Mouse (Mus musculus): ENCODE results near the gene Rlbp1.

Rlbp1 gene

GRCm38 (mm10) chr7:79376516-79377275, 10.2 kb downstream of the Rlbp1 start:
- no peak for DNase-seq (ENCODE audit: low spot score in 2 of 2)

GRCm38 (mm10) chr7:79375594-79375993, 11.3 kb downstream of the Rlbp1 start:
- no peak for DNase-seq (ENCODE audit: low spot score in 2 of 2)

- no peak for DNase-seq (ENCODE audit: low spot score in 2 of 2)
Observed at GRCm38 (mm10) chr7:79374017-79374416, 12.8 kb downstream of the Rlbp1 start.

GRCm38 (mm10) chr7:79371321-79371879, 15.4 kb downstream of the Rlbp1 start:
- DNase-seq (ENCODE audit: low spot score in 2 of 2), result peak; percentile 76 to 91

DNA sequence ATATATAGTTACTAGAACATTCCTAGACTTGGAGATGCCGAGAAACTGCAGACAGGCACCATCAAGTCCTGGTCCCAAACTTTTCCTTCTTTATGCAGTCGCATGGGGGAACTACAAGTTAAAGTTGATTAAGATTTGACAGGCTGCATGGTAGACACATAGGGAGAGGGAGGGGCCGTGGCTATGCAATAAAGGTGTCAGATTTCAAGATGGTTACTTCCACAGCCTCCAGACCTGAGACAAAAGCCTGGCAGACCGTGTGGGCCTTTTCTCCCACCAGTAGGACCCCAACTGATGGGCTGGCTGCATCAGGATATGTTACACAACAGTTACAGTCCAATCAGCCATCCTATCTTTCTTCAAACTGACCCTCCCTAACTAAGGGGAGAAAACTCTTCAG, 17.4 kb downstream of the Rlbp1 start:
- DNase-seq (ENCODE audit: low spot score in 2 of 2), result no peak

GRCm38 (mm10) chr7:79368664-79369063, 18.2 kb downstream of the Rlbp1 start:
- DNase-seq (ENCODE audit: low spot score in 2 of 2), result no peak

GRCm38 (mm10) chr7:79363370-79364043, 23.3 kb downstream of the Rlbp1 start:
- DNase-seq (ENCODE audit: low spot score in 2 of 2), result no peak

GRCm38 (mm10) chr7:79362830-79363229, 24.0 kb downstream of the Rlbp1 start:
- no peak for DNase-seq (ENCODE audit: low spot score in 2 of 2)

- DNase-seq (ENCODE audit: low spot score in 2 of 2), result no peak
Observed at GRCm38 (mm10) chr7:79362208-79362607, 24.6 kb downstream of the Rlbp1 start.

DNA sequence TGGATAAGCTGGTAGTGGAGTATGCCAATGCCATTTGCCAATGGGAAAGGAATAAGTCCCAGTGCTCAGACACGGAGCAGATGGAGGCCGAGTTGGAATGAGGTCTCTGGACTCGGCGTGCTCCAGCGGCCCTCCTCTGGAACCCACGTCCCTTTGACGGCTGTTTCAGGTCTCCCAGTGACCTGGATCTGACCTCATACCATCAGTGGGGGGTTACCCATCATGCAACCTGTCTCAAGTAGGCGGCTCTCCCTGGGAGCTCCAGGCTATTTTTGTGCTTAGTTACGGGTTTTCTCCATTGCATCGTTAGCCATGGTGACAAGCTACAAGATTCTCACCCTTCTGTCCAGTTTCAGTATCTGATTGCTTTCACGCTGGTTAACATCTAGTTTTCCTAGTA, 26.8 kb downstream of the Rlbp1 start:
- DNase-seq (ENCODE audit: low spot score in 2 of 2), result no peak

DNA sequence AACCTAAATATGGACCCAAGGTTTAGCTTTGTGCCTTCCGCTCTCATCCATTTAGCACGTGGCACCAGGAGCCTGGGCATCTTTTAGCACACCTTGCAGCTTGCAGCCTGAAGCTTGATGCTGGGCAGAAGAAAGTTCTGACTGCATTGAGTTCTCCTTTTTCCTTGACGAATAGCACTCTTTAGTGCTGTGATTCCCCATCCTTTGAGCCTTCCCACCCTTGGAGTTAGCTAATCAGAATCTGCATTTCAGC, 27.7 kb downstream of the Rlbp1 start:
- DNase-seq (ENCODE audit: low spot score in 2 of 2), result no peak

DNA sequence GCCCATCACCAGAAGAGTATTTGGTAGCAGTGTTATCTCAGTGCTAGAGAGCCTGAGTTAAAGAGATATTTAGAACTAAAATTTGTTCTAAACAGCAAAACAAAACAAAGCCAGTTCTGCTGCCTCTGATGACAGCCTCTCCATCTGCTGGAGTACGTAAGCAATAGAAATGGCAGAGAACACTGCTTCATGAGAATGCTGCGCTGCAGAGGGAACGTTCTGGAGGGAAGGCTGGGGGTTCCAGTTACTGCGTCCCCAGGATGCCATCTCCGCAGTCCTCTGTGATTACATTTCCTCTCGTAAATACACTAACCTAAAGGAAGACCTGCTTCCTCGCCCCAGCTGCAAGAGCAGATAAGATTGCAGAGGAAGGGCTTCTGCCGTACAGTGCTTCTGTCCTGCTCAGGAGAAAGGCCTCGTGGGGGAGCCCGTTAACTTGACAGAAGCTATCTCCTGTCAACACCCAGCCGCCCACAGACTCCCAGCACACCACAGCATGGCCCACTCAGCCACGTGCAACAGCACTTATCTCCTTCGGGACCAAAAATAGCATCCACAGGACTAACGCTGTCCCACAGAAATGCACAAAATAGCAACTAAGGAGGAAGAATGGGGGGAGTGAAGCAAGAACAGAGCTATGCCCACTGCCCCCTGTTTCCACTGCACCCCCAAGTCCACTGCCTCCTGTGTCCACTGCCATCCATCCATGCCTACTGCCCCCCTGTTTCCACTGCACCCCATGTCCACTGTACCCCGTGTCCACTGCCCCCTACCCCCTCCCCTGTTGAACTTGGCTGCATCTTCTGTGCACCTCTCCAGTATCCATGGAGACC, 28.3 kb downstream of the Rlbp1 start:
- peak in 1 of 2 experiments; percentile 46 for DNase-seq (ENCODE audit: low spot score in 2 of 2)

- peak; percentile 66 to 82 for DNase-seq (ENCODE audit: low spot score in 2 of 2)
Observed at GRCm38 (mm10) chr7:79349738-79350386, 37.0 kb downstream of the Rlbp1 start.

- DNase-seq (ENCODE audit: low spot score in 2 of 2), result no peak
Observed at GRCm38 (mm10) chr7:79348816-79349215, 38.0 kb downstream of the Rlbp1 start.

- no peak for DNase-seq (ENCODE audit: low spot score in 2 of 2)
Observed at GRCm38 (mm10) chr7:79347108-79347813, 39.6 kb downstream of the Rlbp1 start.

DNA sequence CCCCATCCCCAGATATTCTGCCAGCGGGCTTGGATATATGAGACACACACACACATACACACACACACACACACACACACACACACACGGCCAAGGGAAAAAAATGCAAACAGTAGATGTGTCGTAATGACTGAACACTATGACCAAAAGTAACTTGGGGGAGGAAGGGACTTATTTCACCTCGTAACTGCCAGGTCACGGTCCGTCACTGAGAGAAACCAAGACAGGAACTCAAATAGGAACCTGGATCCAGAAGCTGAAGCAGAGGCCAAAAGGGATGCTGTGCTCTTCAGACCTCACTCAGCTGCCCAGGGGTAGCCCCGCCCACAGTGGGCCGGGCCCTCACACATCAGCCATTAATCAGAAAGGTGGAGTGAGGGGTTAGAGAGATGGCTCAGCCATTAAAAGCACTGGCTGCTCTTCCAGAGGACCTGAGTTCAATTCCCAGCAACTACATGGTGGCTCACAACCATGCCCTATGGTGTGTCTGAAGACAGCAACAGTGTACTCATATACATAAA, 40.2 kb downstream of the Rlbp1 start:
- DNase-seq (ENCODE audit: low spot score in 2 of 2), result no peak

GRCm38 (mm10) chr7:79345902-79346301, 40.9 kb downstream of the Rlbp1 start:
- DNase-seq (ENCODE audit: low spot score in 2 of 2), result peak; percentile 65 to 87

DNA sequence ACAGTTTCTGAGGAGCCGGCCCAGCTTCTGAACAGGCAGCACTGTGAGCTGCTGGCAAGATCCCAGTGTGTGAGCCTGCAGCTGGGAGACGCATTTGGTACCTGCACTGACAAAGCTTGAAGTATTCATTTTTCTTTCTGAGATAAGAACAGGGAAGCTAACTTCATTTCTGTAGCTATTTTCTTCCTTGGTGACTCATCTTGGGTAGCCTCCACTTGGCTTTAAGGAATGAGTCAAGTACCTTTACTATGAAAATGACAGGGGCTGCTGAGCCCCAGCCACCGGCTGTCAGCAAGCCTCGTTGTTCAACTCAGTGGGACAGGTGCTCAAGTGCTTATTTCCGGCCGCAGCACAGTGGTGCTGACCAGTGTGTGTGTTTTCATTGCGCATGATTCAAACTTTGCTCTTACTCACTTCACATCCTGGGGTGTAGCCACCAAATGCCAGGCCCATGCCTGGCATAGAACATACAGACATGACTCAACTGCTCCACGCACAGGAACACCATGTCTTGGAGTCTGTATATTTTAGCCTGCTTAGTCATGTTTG, 50.4 kb downstream of the Rlbp1 start:
- DNase-seq (ENCODE audit: low spot score in 2 of 2), result no peak

DNA sequence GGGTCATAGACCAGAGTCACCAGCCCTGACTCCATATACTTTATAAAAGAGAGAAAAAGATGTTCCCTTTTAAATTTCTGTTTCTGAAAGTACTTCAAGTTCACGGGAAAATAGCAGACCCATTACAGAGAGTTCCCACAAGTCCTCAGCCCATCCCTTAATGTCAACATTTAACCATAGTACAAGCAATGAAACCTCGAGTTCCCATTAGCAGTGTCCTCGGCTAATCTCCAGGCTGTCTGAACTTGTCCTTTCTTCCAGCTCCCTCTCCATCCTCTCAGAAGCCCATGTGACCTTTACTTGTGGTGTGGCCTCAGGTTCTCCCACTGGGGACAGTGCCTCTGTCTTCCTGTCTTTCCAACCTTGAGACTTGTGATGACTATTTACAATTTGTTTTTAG, 53.4 kb downstream of the Rlbp1 start:
- no peak for DNase-seq (ENCODE audit: low spot score in 2 of 2)

DNA sequence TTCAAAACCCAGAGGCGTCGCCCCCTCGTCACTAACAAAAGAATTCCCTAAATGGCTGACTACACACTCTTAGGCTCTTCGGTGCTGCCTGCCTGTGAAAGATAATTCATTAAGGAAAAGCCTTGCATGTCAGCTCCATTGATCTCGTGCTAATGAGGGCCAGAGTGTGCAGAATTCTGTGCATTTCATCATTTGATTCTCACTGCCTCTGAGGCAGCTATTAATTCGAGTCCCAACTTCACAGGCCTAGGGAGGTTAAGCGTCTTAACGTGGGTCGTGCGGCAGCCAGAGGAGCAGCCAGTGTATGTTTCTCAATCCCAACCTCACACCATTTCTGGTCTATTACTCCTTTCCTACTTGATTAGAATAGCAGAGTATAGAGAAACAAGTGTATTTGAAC, 55.7 kb downstream of the Rlbp1 start:
- DNase-seq (ENCODE audit: low spot score in 2 of 2), result no peak

GRCm38 (mm10) chr7:79328769-79329168, 58.1 kb downstream of the Rlbp1 start:
- DNase-seq (ENCODE audit: low spot score in 2 of 2), result no peak
